Mouse (Mus musculus) neutrophil, adult 5-6 weeks (primary cell): ENCODE measurements around the gene Sirt4. TPM values are rescaled to one million over a fixed set of nuclear protein-coding genes. Genes with fewer than 3 reads are reported as not detected.

Experiments
- ATAC-seq: fragments of 151-379, 151-347 bp; 2 replicates; pipeline ENCODE4 v1.8.0; 2017; ENCODE audit warnings: mild to moderate bottlenecking, moderate TSS enrichment; ENCODE audit not compliant: insufficient number of reproducible peaks, poor library complexity, low FRiP score, severe bottlenecking; ENCODE audit errors: extremely low read depth
- total RNA-seq: library from RNA; stranded (forward); fragments of 200-1000 nt; gene quantifications from 2 replicates; pipeline ENCODE4 v1.2.3, GENCODE M21; 2017

Sirt4 gene
- total RNA-seq, 1 experiment from 2014 or later: 11.3 TPM

- ATAC-seq: no peak
Measured at GRCm38 (mm10) chr5:115482390-115483265, 1.9 kb downstream of the Sirt4 start.

- no peak for ATAC-seq
Measured at GRCm38 (mm10) chr5:115480101-115480500, 4.4 kb downstream of the Sirt4 start.

GRCm38 (mm10) chr5:115479561-115479960 lies 5.0 kb downstream of the Sirt4 start:
- no peak for ATAC-seq

- ATAC-seq: no peak
Measured at GRCm38 (mm10) chr5:115476107-115476727, 8.3 kb downstream of the Sirt4 start.

GRCm38 (mm10) chr5:115475337-115476106 lies 9.0 kb downstream of the Sirt4 start:
- no peak; the same call in 1 of the 2 replicates for ATAC-seq

- no peak for ATAC-seq
Measured at GRCm38 (mm10) chr5:115474174-115474828, 10.2 kb downstream of the Sirt4 start.

GRCm38 (mm10) chr5:115473191-115473590 lies 11.3 kb downstream of the Sirt4 start:
- no peak for ATAC-seq

GRCm38 (mm10) chr5:115470766-115471531 lies 13.6 kb downstream of the Sirt4 start:
- peak; percentile 71 for ATAC-seq

- no peak for ATAC-seq
Measured at GRCm38 (mm10) chr5:115469791-115470190, 14.7 kb downstream of the Sirt4 start.

- ATAC-seq: no peak
Measured at GRCm38 (mm10) chr5:115465642-115466420, 18.7 kb downstream of the Sirt4 start, which contains the start of gene Pla2g1b. Gene Pla2g1b, plus strand, starts transcription at chr5:115466262.

GRCm38 (mm10) chr5:115464408-115465115 lies 20.0 kb downstream of the Sirt4 start:
- ATAC-seq: no peak

GRCm38 (mm10) chr5:115458918-115459317 lies 25.6 kb downstream of the Sirt4 start:
- ATAC-seq: no peak

- no peak for ATAC-seq
Measured at GRCm38 (mm10) chr5:115455838-115456237, 28.7 kb downstream of the Sirt4 start.

GRCm38 (mm10) chr5:115454422-115455090 lies 30.0 kb downstream of the Sirt4 start:
- no peak for ATAC-seq

GRCm38 (mm10) chr5:115450410-115451317 lies 33.9 kb downstream of the Sirt4 start:
- no peak for ATAC-seq
